Mouse (Mus musculus): ENCODE results near the gene Naaladl2. TPM values are rescaled to one million over a fixed set of nuclear protein-coding genes. Genes with fewer than 3 reads are reported as not detected.

Gene Naaladl2
- total and polyA plus RNA-seq, 3 experiments = 0.13 TPM; not detected in 2

- DNase-seq (ENCODE audit: extremely low read depth) = no peak
- in situ Hi-C loops (cut with MboI; ENCODE audit: low pct_ligation_motif_present, low pct_unique_long_range_greater_than_20kb, low sequenced_read_pairs) = no loop called here
- no peak overlapping the region for H3K4me3 ChIP-seq (replicated peaks in 1 of 3; ENCODE audit: low read depth in 2 of 3, low read length in 2 of 3, poor library complexity in 1 of 3)
Observed at GRCm38 (mm10) chr3:24486456-24487112, 657.5 kb downstream of the Naaladl2 start.

GRCm38 (mm10) chr3:24463941-24464340, 680.1 kb downstream of the Naaladl2 start:
- in situ Hi-C loops (cut with MboI; ENCODE audit: low pct_ligation_motif_present, low pct_unique_long_range_greater_than_20kb, low sequenced_read_pairs) = no loop called here
- dilution Hi-C loops (cut with MboI; ENCODE audit: extremely low pct_ligation_motif_present, extremely low pct_unique_long_range_greater_than_20kb, low sequenced_read_pairs) = no loop called here
- DNase-seq (ENCODE audit: extremely low read depth) = no peak
- Histone ChIP-seq H3K27me3 (replicated peaks) (no peaks in the 10 kb centered on the region), H3K36me3 (replicated peaks in 1 of 2; ENCODE audit: control insufficient read depth in 1 of 2, insufficient read depth in 1 of 2, low read length in 1 of 2) (no peaks in the 10 kb centered on the region), H3K4me1 (ENCODE audit: control insufficient read depth in 1 of 2, insufficient read depth in 2 of 2) (no peaks in the 10 kb centered on the region), H3K27ac (ENCODE audit: insufficient read depth, low read depth) (no peak overlapping the region), H3K4me2 (ENCODE audit: insufficient read depth, low read depth, poor library complexity, severe bottlenecking) (no peak overlapping the region), H3K79me2 (replicated peaks; ENCODE audit: control insufficient read depth, extremely low read depth, insufficient read depth, poor library complexity, severe bottlenecking) (no peaks in the 10 kb centered on the region), H3K4me3 (replicated peaks in 1 of 3; ENCODE audit: low read depth in 2 of 3, low read length in 2 of 3, poor library complexity in 1 of 3) (no peak overlapping the region), H3K9me3 (replicated peaks; ENCODE audit: low read length) (peaks cover 25% of the 10 kb centered on the region), H3K9ac (ENCODE audit: insufficient read depth, low read depth) (no peak overlapping the region)
- TF ChIP-seq BHLHE40 (IDR thresholded peaks at IDR 0.05; ENCODE audit: low read depth, low read length) (no peak), POLR2A (IDR thresholded peaks at IDR 0.05; ENCODE audit: low read depth, low read length) (no peak), SIN3A (IDR thresholded peaks at IDR 0.05; ENCODE audit: low read length) (no peak), GABPA (IDR thresholded peaks at IDR 0.05; ENCODE audit: insufficient replicate concordance, low read depth, low read length) (no peak), KAT2A (IDR thresholded peaks at IDR 0.05; ENCODE audit: insufficient replicate concordance, low read length) (no peak), E2F4 (IDR thresholded peaks at IDR 0.05; ENCODE audit: insufficient replicate concordance, low read depth, low read length) (no peak), JUN (IDR thresholded peaks at IDR 0.05; ENCODE audit: insufficient read depth, low read depth, low read length) (no peak), MEF2A (IDR thresholded peaks at IDR 0.05; ENCODE audit: borderline replicate concordance, low read depth, low read length) (no peak), CTCF (conservative IDR thresholded peaks at IDR 0.05 in 1 of 2, IDR thresholded peaks at IDR 0.05 in 1 of 2; ENCODE audit: low read depth in 2 of 2, low read length in 2 of 2) (no peak)

More at GRCm38 (mm10) chr3:24486456-24487112, 657.5 kb downstream of the Naaladl2 start:
- Histone ChIP-seq H3K27me3 (replicated peaks) (no peaks in the 10 kb centered on the region), H3K36me3 (replicated peaks in 1 of 2; ENCODE audit: control insufficient read depth in 1 of 2, insufficient read depth in 1 of 2, low read length in 1 of 2) (no peaks in the 10 kb centered on the region), H3K4me1 (ENCODE audit: control insufficient read depth in 1 of 2, insufficient read depth in 2 of 2) (no peaks in the 10 kb centered on the region), H3K27ac (ENCODE audit: insufficient read depth, low read depth) (no peak overlapping the region), H3K79me2 (replicated peaks; ENCODE audit: control insufficient read depth, extremely low read depth, insufficient read depth, poor library complexity, severe bottlenecking) (no peaks in the 10 kb centered on the region), H3K4me2 (ENCODE audit: insufficient read depth, low read depth, poor library complexity, severe bottlenecking) (no peak overlapping the region), H3K9me3 (replicated peaks; ENCODE audit: low read length) (peaks cover 31% of the 10 kb centered on the region), H3K9ac (ENCODE audit: insufficient read depth, low read depth) (no peak overlapping the region)
- TF ChIP-seq JUN (IDR thresholded peaks at IDR 0.05; ENCODE audit: insufficient read depth, low read depth, low read length) (no peak), USF1 (IDR thresholded peaks at IDR 0.05; ENCODE audit: low read depth, low read length) (no peak), POLR2AphosphoS2 (IDR thresholded peaks at IDR 0.05; ENCODE audit: low read depth, low read length) (no peak), PAX5 (IDR thresholded peaks at IDR 0.05; ENCODE audit: low read length) (no peak), HCFC1 (IDR thresholded peaks at IDR 0.05; ENCODE audit: low read depth, low read length) (no peak), USF2 (conservative IDR thresholded peaks at IDR 0.05; ENCODE audit: low read depth, low read length) (no peak), ZMIZ1 (IDR thresholded peaks at IDR 0.05; ENCODE audit: low read depth, low read length) (no peak), POLR2A (IDR thresholded peaks at IDR 0.05; ENCODE audit: low read depth, low read length) (no peak), MAZ (IDR thresholded peaks at IDR 0.05; ENCODE audit: low read depth, low read length) (no peak), UBTF (IDR thresholded peaks at IDR 0.05; ENCODE audit: low read depth, low read length) (no peak), BHLHE40 (IDR thresholded peaks at IDR 0.05; ENCODE audit: low read depth, low read length) (no peak)
- dilution Hi-C loops (cut with MboI; ENCODE audit: extremely low pct_ligation_motif_present, extremely low pct_unique_long_range_greater_than_20kb, low sequenced_read_pairs) = no loop called here

All from CH12.LX (cell line).